Mouse (Mus musculus) A20 (cell line): ENCODE results near the gene Qars.
A peak's percentile ranks its signal among the peaks of the same experiment; 100 is the strongest.

Experiments
- DNase-seq: peaks from one replicate; pipeline ENCODE4 v3.0.0-alpha.2; 2011; ENCODE audit warnings: low read depth, low spot score

The Qars gene

DNA sequence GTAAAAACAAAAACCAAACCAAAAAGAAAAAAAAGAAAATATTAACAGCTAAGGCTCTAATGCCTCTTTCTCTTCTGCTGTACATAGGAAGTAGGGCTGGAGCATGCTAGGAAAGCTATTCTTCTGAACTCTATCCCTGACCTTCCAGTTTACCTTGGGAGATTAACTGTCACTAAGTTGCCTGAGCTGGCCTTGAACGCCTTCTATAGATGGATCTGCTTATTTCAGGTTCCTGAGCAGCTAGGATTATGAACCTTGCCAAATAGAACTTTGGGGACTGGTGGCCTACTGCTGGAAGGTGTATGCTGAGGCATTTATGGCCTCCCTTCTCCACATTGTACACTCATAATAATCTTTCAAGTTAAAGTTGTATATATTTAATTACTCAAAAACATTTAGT lies 23.4 kb downstream of the Qars start:
- no peak for DNase-seq

DNA sequence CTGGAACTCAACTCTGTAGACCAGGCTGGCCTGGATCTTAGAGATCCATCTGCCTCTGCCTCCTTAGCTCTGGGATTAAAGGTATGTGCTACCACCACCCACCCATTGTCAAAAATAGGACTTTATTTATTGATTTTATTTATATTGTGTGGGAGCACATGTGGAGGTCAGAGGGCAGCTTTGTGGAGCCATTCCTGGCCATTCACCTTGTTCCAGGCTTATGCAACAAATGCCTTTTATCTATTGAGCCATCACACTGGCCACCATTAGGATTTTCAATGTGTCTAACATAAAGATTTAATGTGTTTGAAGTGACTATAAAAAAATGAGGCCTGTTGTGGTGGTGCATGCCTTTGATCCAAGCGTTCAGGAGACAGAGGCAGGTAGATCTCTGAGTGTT lies 24.0 kb downstream of the Qars start:
- no peak for DNase-seq

DNA sequence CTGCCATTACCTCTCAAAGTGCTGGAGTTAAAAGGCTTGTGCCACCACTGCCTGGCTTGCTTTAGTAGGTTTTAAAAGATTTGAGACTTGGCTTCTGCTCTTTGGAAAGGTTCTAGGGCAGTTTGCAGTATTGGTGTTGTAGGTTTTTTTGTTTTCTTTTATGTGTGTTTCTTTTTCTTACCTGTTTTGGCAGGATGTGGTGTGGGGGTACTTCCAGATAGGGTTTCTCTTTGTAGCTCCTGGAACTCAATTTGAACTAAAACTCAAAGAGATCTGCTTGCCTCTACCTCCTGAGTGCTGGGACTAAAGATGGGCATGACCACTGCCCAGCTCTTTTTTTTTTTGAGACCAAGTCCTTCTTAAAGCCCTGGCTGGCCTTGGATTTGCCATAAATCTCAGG lies 33.3 kb downstream of the Qars start:
- DNase-seq, result no peak

DNA sequence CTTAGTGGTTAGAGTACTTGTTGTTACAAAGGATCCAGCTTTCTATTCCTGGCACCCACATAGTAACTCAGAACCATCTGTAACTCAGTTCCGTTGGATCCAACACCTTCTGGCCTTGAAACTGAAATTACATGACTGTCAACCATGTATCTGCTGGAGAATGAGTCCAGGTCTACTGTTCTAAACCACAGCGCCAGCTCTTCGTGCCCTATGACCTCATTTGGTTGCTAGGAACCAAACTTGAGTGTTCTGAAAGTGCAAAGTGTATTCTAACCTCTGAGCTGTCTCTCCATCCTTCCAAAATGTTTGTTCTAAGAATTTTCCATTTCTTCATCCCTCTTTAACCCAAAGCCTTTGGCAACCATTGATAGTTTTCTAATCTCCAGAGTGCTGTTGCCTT lies 38.5 kb downstream of the Qars start:
- no peak for DNase-seq

DNA sequence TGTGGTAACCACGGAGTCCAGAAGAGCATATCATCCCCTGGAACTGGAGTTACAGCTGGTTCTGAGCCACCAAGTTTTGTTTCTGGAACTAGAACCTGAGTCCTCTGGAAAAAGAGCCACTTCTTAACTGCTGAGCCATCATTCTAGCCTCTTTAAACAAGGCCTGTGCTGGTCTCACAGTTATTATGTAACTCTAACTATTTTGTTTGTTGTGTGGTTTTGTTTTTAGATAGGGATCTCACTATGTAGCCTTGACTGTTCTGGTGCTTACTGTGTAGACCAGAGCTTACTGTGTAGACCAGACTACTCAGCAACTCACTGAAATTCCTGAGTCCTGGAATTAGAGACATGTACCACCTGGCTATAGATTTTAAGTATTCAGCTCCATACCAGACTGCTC lies 39.4 kb downstream of the Qars start:
- DNase-seq, result no peak

DNA sequence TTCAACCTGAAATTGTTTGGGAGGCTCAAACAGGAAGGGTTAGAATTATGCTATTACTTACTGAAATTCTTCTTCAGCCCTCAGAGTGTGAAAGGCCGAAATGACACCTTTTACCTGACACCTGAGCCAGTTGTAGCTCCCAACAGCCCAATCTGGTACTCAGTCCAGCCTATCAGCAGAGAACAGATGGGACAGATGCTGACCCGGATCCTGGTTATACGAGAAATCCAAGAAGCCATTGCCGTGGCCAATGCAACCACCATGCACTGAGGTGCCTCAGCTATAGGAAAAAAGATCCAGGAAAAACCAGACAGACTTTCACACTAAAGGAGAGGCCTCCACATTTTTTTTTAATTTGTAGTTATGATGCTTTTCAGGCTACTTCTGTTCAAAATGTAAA lies 51.7 kb downstream of the Qars start:
- no peak for DNase-seq

DNA sequence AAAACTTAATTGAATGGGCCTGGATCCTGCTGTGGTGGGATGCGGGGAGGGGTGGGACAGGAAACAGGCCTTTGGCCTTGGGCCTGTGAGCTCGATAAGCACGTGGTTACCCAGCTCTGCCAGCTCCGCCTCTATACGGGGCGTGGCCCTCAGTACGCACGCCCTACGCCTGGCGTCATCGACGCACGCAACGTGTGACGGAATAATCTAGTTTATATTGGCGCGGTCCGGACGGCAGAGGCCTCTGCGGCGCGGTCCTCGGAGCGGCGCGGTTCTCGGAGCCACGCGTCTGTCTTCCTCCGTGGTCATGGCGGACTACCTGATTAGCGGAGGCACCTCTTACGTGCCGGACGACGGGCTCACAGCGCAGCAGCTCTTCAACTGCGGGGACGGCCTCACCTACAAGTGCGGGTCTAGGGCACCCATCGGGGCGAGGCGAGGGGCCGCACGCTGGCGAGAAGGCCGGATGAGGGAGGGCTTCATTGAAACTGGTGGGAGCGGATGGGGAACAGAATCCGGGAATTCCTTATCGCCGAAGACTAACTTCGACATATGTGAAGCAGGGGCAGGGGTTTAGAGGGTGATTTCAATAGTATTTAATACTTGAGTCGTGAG lies 52.8 kb downstream of the Qars start, which contains the start of gene Impdh2:
Gene Impdh2, plus strand, starts transcription at position 60 of the 615 bp plus-strand sequence.
- peak; percentile 99 for DNase-seq

DNA sequence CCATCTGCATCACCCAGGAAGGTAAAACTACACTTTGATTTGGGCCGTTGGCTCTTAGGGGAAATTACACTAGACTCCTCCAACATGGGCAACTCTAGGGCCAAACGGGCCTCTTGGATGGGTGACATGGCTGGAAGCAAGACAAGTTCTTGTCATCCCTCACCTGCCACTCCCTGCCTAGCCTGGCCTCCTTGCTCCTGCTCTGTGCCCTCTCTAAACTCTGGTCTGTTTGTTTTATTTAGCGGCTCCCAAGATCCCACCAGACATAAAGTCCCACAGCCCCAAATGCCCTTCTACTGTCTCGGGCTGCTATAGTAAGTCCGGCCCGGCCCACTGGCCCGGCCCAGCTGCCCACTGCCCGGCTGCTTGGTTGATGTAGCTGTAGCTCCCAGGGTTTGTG lies 56.2 kb downstream of the Qars start:
- DNase-seq, result no peak

DNA sequence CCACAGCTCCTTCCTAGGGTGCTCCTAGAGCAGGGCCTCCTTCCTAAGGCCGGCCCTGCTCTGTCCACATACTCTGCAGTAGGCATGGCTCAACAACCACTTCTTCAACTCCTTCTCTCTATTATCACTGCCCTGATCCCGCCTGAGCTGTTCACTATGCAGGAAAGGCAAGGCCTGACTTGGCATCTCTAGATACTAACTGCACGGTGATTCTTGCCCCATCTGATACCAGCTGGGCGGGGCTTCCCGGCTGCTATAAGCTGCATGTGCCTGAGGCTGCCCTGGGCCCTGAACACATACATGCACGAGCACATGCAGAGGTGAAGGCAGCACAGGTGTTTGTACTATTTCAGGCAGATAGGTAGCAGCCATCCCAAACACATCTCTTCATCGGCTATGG lies 56.6 kb downstream of the Qars start:
- DNase-seq, result no peak
